Mouse (Mus musculus) E14TG2a.4 (cell line): ENCODE measurements around the gene Spaar.

Source experiments
- H3K27me3 ChIP-seq: 2 replicates; pipeline ENCODE4 v1.6.1; 2014; ENCODE audit warnings: low read length, control low read depth; ENCODE audit not compliant: insufficient read depth
- H3K36me3 ChIP-seq: 2 replicates; pipeline ENCODE4 v1.6.1; 2014; ENCODE audit warnings: low read length, control low read depth; ENCODE audit not compliant: insufficient read depth
- H3K4me1 ChIP-seq: replicated peaks from 2 replicates; pipeline ENCODE4 v1.6.1; 2014; ENCODE audit warnings: low read depth, low read length, control low read depth
- H3K4me3 ChIP-seq: replicated peaks from 2 replicates; pipeline ENCODE4 v1.5.1; 2014; ENCODE audit warnings: mild to moderate bottlenecking, low read length
- H3K9me3 ChIP-seq: 2 replicates; pipeline ENCODE4 v1.6.1; 2014; ENCODE audit warnings: low read length, control low read depth
- CTCF ChIP-seq: conservative IDR thresholded peaks from 2 replicates; pipeline ENCODE4 v1.5.1; 2014; ENCODE audit warnings: low read length
- NANOG ChIP-seq: IDR thresholded peaks from 2 replicates; pipeline ENCODE4 v1.6.1; 2014; ENCODE audit warnings: borderline replicate concordance, low read length, mixed read lengths
- POU5F1 ChIP-seq: IDR thresholded peaks from 2 replicates; pipeline ENCODE4 v1.6.1; 2014; ENCODE audit warnings: low read length, borderline replicate concordance

The Spaar gene

DNA sequence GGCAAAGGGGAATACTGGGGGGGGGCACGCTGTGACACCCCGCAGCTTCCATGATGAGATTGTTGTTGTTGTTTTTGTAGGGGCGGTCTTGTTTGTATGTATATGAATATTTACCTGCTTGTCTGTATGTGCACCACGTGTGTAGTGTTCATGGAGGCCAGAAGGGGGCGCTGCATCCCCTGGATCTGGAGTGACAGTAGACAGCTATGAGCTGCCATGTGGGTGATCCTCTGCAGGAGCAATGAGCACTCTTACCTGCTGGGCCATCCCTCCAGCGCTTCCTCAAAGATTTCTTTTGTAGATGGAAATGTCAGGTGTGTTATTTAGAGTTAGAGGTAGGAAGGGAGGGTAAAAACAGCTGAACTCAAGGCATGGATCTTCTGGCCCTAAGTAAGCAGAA, 26.4 kb upstream of the Spaar start:
- no peak overlapping the region for H3K4me3 ChIP-seq
- H3K4me1 ChIP-seq = no peaks in the 10 kb centered on the region
- H3K27me3 ChIP-seq = peaks cover 33% of the 10 kb centered on the region
- no peak for TF ChIP-seq NANOG
- TF ChIP-seq CTCF = peak; percentile 85
- H3K9me3 ChIP-seq = no peaks in the 10 kb centered on the region
- no peaks in the 10 kb centered on the region for H3K36me3 ChIP-seq

DNA sequence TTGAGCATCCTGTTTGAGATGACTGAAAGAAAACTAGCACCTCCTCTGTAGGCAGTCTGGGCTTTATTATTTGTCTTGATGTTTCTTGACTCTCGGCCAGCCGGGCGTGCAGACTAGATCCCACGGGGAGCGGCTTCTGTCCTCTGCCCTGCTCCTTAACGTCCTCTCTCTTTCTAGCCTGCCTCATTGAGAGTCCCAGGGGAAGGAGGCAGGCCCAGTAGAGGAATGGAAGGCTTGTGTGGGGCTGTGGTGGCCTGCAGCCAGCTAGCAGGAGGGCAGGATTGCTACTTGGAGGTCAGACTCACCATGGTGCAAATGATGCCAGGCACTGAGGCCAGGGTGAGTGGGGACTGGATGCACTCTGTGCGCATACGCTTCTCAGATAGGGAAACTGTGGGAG, 26.0 kb upstream of the Spaar start:
- H3K36me3 ChIP-seq = no peaks in the 10 kb centered on the region
- H3K9me3 ChIP-seq = no peaks in the 10 kb centered on the region
- H3K4me3 ChIP-seq = no peak overlapping the region
- H3K4me1 ChIP-seq = no peaks in the 10 kb centered on the region
- H3K27me3 ChIP-seq = peaks cover 35% of the 10 kb centered on the region
- TF ChIP-seq CTCF (no peak), NANOG (no peak), POU5F1 (no peak)

DNA sequence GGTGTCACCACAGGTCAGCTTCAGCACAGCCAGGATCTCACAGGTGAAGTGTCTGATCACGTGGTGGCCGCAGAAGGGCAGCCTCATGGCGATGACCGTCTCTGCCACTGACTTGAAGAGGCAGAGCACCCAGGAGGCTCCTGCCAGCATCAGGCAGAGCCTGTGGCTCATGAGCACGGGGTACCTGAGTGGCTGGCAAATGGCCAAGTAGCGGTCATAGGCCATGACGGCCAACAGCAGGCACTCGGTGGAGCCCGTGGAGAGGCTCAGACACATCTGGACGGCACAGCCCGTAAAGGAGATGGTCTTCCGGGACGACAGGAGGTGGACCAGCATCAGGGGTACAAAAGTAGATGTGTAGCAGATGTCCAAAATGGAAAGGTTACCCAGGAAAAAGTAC, 23.8 kb upstream of the Spaar start:
- Histone ChIP-seq H3K36me3 (no peaks in the 10 kb centered on the region), H3K9me3 (no peaks in the 10 kb centered on the region)
- TF ChIP-seq NANOG (no peak), POU5F1 (no peak)

GRCm38 (mm10) chr4:43709869-43710268, 20.0 kb upstream of the Spaar start, which contains the start of gene Olfr71:
TSS of gene Olfr71 (minus strand) at chr4:43710255.
- Histone ChIP-seq H3K4me1 (no peaks in the 10 kb centered on the region), H3K36me3 (no peaks in the 10 kb centered on the region), H3K9me3 (no peaks in the 10 kb centered on the region), H3K27me3 (peaks cover 46% of the 10 kb centered on the region), H3K4me3 (no peak within 1 kb of the TSS)
- no peak for TF ChIP-seq POU5F1

More for the DNA sequence above, 23.8 kb upstream of the Spaar start:
- H3K27me3 ChIP-seq = peaks cover 47% of the 10 kb centered on the region
- no peaks in the 10 kb centered on the region for H3K4me1 ChIP-seq
- H3K4me3 ChIP-seq = no peak overlapping the region

DNA sequence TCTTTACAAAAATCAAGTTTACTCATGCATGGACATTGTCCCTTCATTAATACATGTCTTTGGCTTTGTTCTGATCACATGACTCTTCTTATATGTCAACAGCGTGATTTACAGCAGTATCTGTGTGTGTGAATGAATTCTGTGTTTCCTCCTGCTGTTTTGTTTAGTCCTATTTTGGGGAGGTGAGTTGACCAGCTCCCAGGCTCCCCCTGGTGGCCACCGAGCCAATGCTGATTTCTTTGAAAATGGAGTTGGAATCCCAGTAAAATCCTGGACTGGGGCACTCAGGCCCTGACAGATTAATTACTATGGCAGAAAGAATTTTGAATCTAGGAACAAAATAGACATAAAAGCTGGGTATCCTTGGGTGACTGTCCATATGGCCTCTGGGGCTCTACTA, 18.0 kb upstream of the Spaar start:
- peaks cover 35% of the 10 kb centered on the region for H3K27me3 ChIP-seq
- no peaks in the 10 kb centered on the region for H3K4me1 ChIP-seq
- no peak overlapping the region for H3K4me3 ChIP-seq
- TF ChIP-seq POU5F1 (no peak), CTCF (peak; percentile 85), NANOG (no peak)
- no peaks in the 10 kb centered on the region for H3K9me3 ChIP-seq
- no peaks in the 10 kb centered on the region for H3K36me3 ChIP-seq

DNA sequence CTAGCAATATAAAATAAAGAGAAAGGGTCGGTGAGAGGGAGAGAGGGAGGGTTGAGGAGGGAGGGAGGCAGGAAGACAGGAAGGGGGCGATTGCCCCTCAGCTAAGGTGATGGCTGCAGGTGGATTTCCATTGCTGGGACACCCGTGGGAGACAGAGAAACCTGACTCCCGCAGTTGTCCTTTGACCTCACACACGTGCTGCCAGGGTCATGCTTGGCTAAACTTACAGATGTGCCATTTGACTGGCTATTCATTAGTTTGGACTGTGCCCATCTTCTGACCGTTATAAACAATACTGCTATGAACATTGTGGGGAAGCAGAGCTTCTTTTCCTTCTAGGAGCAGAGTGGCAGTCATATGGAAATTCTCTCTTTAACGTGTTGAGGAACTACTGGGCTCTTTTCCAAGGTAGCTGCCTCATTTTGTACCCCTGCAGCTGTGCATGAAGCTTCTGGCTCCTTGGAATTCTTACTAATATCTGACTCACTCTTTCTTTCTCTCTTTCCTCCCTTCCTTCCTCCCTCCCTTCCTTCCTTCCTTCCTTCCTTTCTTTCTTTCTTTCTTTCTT, 16.1 kb upstream of the Spaar start:
- H3K4me1 ChIP-seq = no peaks in the 10 kb centered on the region
- H3K9me3 ChIP-seq = peaks cover 4% of the 10 kb centered on the region; the same call in 1 of the 2 replicates
- TF ChIP-seq POU5F1 (no peak), NANOG (no peak), CTCF (no peak)
- no peaks in the 10 kb centered on the region for H3K36me3 ChIP-seq
- H3K27me3 ChIP-seq = peaks cover 22% of the 10 kb centered on the region
- H3K4me3 ChIP-seq = no peak overlapping the region

- Histone ChIP-seq H3K9me3 (peaks cover 4% of the 10 kb centered on the region; the same call in 1 of the 2 replicates), H3K27me3 (no peaks in the 10 kb centered on the region), H3K4me1 (no peaks in the 10 kb centered on the region), H3K36me3 (no peaks in the 10 kb centered on the region), H3K4me3 (no peak overlapping the region)
- TF ChIP-seq POU5F1 = no peak
- TF ChIP-seq CTCF = no peak
- no peak for TF ChIP-seq NANOG
Observed at GRCm38 (mm10) chr4:43720491-43721228, 9.2 kb upstream of the Spaar start.

DNA sequence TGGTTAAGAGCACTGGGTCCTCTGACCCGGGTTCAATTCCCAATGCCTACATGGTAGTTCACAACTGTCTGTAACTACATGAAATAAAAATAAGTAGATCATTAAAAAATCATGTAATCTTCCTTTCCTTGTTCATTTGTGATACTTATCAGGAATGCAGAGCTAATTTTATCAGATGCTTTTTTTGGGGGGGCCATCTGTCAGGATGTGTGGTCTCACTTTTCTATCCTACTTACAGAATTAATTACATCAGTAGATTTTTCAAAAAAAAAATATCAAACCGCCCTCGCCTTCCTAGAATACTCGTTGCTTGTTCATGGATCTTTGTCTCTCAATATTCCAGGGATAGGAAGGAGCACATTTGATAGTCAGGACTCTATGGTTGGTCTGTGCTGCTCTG, 7.6 kb upstream of the Spaar start:
- Histone ChIP-seq H3K36me3 (no peaks in the 10 kb centered on the region), H3K9me3 (peaks cover 4% of the 10 kb centered on the region; the same call in 1 of the 2 replicates), H3K27me3 (no peaks in the 10 kb centered on the region), H3K4me3 (no peak overlapping the region), H3K4me1 (peaks cover 8% of the 10 kb centered on the region)
- no peak for TF ChIP-seq POU5F1
- TF ChIP-seq NANOG = no peak

DNA sequence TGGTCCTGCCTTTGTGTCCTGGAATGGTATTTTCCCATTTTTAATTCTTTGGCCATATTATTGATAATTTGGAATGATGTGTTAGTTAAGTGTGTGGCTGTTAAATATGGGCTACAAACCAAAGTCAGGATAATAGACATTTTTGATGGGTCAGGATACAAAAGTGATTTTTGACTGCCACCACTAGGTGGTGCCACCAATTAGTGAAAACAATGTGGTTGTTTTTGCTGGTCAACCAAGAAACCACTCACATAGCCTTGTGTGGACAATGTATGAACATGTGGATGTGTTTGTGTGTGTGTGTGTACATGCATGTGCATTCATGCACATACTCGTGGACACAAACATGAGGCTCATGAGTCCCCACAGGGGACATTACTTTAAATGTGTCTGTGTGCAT, 5.1 kb upstream of the Spaar start:
- Histone ChIP-seq H3K36me3 (no peaks in the 10 kb centered on the region), H3K9me3 (no peaks in the 10 kb centered on the region), H3K4me3 (no peak overlapping the region), H3K27me3 (peaks cover 16% of the 10 kb centered on the region), H3K4me1 (peaks cover 22% of the 10 kb centered on the region)
- TF ChIP-seq CTCF (peak; percentile 64), NANOG (no peak)
